Mouse (Mus musculus): Measurements from ENCODE around the gene Smdt1.
"Not testable (repeated sequence)": the region's sequence is repeated elsewhere in the genome, so short reads cannot be mapped to it uniquely, and the experiment has no call there.

- TF ChIP-seq GATA1, TAL1 (IDR thresholded peaks at IDR 0.05; ENCODE audit: low read length): not testable (repeated sequence)
Observed at GRCm38 (mm10) chr15:82389916-82390315, 51.2 kb downstream of the Smdt1 start.

Measured in erythroblast, embryonic 14.5 days (primary cell).